Comparison of ENCODE assay signal across 8 mouse cellular contexts in the genomic region with DNA sequence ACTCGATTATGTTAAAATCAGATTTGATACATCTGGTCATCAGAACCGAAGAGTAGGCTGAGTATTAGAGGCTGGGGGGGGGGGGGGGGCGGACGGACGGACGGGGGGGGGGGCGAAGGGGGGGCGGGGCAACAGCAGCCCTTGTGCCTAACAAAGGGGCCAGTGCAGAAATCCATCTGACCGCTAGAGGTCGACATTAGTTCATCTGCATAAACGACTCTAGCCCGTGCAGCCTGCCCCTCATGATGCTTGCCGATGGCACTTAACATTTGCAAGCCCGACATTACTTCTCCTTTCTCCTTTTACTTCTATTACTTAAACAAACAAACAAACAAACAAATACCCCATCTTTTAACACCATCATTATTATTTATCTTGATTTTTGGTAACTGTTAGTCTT. TPM values are rescaled to one million over a fixed set of nuclear protein-coding genes. Genes with fewer than 3 reads are reported as not detected.
A peak's percentile ranks its signal among the peaks of the same experiment; 100 is the strongest.
DNase-seq lines count a peak whose midpoint lies in the region; ATAC-seq and TF ChIP-seq lines count a peak whose summit lies in the region.

No protein-coding gene starts in this region.

- peak; percentile 81 for DNase-seq in 416B (ENCODE audit: low read depth)
- peak; percentile 75 for DNase-seq in R1 (ENCODE audit: low read depth, low spot score)
- peak; percentile 42 to 47 for DNase-seq in heart, adult 2 months
- DNase-seq in kidney, adult 9 months, result peak; percentile 72
- DNase-seq in naive thymus-derived CD4-positive, alpha-beta T cell, adult 2 months (ENCODE audit: low read depth), result peak; percentile 74
- peak; percentile 69 for DNase-seq in thymus, adult 2 months

- H3K27ac ChIP-seq in heart, adult 2 months, result no peak overlapping the region
- H3K27ac ChIP-seq in limb, embryonic 13.5 days, result no peak overlapping the region
- no peak overlapping the region for H3K27ac ChIP-seq in thymus, adult 2 months (ENCODE audit: control insufficient read depth, insufficient read depth, low read length)

- peak; percentile 97 for ATAC-seq in common myeloid progenitor, adult 5-6 weeks (replicated peaks; ENCODE audit: low read depth, poor library complexity, severe bottlenecking)
- ATAC-seq in limb, embryonic 13.5 days (ENCODE audit: low FRiP score, low read depth), result peak; percentile 78; the same call in 1 of the 2 replicates

- H3K9me3 ChIP-seq in limb, embryonic 13.5 days, result 0 out of 2 replicates have a peak, but pooled peaks cover 4% of the 10 kb centered on the region

- H3K27me3 ChIP-seq in heart, adult 2 months (ENCODE audit: control insufficient read depth, insufficient read depth, low read length), result no peaks in the 10 kb centered on the region
- 0 out of 2 replicates have a peak, but pooled peaks cover 6% of the 10 kb centered on the region for H3K27me3 ChIP-seq in limb, embryonic 13.5 days
- H3K27me3 ChIP-seq in thymus, adult 2 months (ENCODE audit: control insufficient read depth, insufficient read depth, low read length), result no peaks in the 10 kb centered on the region

- WGBS in heart, adult 2 months, result 1% methylated on average over 12 of the region's 14 CpGs
- WGBS in limb, embryonic 13.5 days, result 14% methylated on average over 8 of the region's 14 CpGs
- 4% methylated on average over 8 of the region's 14 CpGs for WGBS in thymus, adult 2 months

- H3K4me3 ChIP-seq in heart, adult 2 months, result no peak overlapping the region
- no peak overlapping the region for H3K4me3 ChIP-seq in limb, embryonic 13.5 days
- no peak overlapping the region for H3K4me3 ChIP-seq in thymus, adult 2 months (ENCODE audit: control insufficient read depth, insufficient read depth, low read length)

- no peak overlapping the region for H3K4me2 ChIP-seq in limb, embryonic 13.5 days (replicated peaks)

- no peak for TF ChIP-seq POLR2A in heart, adult 2 months (IDR thresholded peaks at IDR 0.05; ENCODE audit: insufficient read depth, low read depth, low read length)
- no peak for TF ChIP-seq POLR2A in thymus, adult 2 months (IDR thresholded peaks at IDR 0.05; ENCODE audit: control insufficient read depth, extremely low read depth, insufficient read depth, low read length, poor library complexity)

- intact Hi-C loops in heart, adult 2 months (cut with DNase I), result loop anchor here (1.0 kb wide), 1 partner anchor 244 kb away; no protein-coding TSS in a partner anchor

- no peaks in the 10 kb centered on the region for H3K79me2 ChIP-seq in heart, adult 2 months (replicated peaks; ENCODE audit: control insufficient read depth, insufficient read depth, low read length)

- no peak overlapping the region for H3K9ac ChIP-seq in heart, adult 2 months (ENCODE audit: low read depth, low read length)
- H3K9ac ChIP-seq in limb, embryonic 13.5 days, result no peak overlapping the region

- H3K4me1 ChIP-seq in heart, adult 2 months (ENCODE audit: control insufficient read depth, insufficient read depth, low read length), result no peaks in the 10 kb centered on the region
- H3K4me1 ChIP-seq in limb, embryonic 13.5 days, result no peaks in the 10 kb centered on the region
- H3K4me1 ChIP-seq in thymus, adult 2 months (replicated peaks; ENCODE audit: control insufficient read depth, insufficient read depth, low read length), result no peaks in the 10 kb centered on the region

- peak; percentile 42; the same call in 1 of the 2 replicates for TF ChIP-seq EP300 in heart, adult 2 months (IDR thresholded peaks at IDR 0.05; ENCODE audit: insufficient read depth, low read depth, low read length)

- peak; percentile 66 for TF ChIP-seq CTCF in heart, adult 2 months (IDR thresholded peaks at IDR 0.05)
- peak; percentile 62; the same call in 1 of the 2 replicates for TF ChIP-seq CTCF in thymus, adult 2 months (IDR thresholded peaks at IDR 0.05; ENCODE audit: borderline replicate concordance, control insufficient read depth, extremely low read depth, insufficient read depth, low read length, poor library complexity)

- no peaks in the 10 kb centered on the region for H3K36me3 ChIP-seq in heart, adult 2 months (ENCODE audit: control insufficient read depth, insufficient read depth, low read length)
- no peaks in the 10 kb centered on the region for H3K36me3 ChIP-seq in limb, embryonic 13.5 days
- H3K36me3 ChIP-seq in thymus, adult 2 months (ENCODE audit: control insufficient read depth, insufficient read depth, low read length), result no peaks in the 10 kb centered on the region

RNA-seq across cellular contexts. Expression of a gene that starts 45.0 kb away (rescaled TPM):
- total RNA-seq in common myeloid progenitor, adult 5-6 weeks (2017), result 58.1 and 88.8 TPM in 2 replicates
- total RNA-seq in heart, adult 2 months (2021), result 10 to 100 TPM; 37.4 to 38.8 TPM
- polyA plus RNA-seq in heart, adult 2 months (2012; rRNA removed), result 17.3 and 50.3 TPM in 2 replicates
- polyA plus RNA-seq in limb, embryonic 13.5 days (2015; fragmentation: Nextera tagmentation; extraction: Ambion mirVana), result 128 TPM in 2 replicates
- polyA plus RNA-seq in thymus, adult 2 months (2012; rRNA removed), result 21.7 and 26.3 TPM in 2 replicates
